Mouse (Mus musculus): Measurements from ENCODE around the gene Sobp. TPM values are rescaled to one million over a fixed set of nuclear protein-coding genes. Genes with fewer than 3 reads are reported as not detected.

The Sobp gene
- total RNA-seq (2021): 1 to 10 TPM; 4.6 to 6.2 TPM
- long read RNA-seq, experiment 1, partial matches to known transcripts: 0 of 2 reads
- long read RNA-seq, experiment 1, other reads (novel, unspliced or antisense): 2 of 2 reads
- long read RNA-seq, experiment 2, partial matches to known transcripts: 0 of 1 reads
- long read RNA-seq, experiment 2, other reads (novel, unspliced or antisense): 1 of 1 reads

- peak; percentile 63 to 71 for DNase-seq
Observed at GRCm38 (mm10) chr10:43174326-43175155, at the start of gene Sobp, which contains the start of gene 9030612E09Rik. TSS of gene Sobp (minus strand) at chr10:43174530. TSS of gene 9030612E09Rik (plus strand) at chr10:43174704.

- no peak for DNase-seq
Observed at GRCm38 (mm10) chr10:43223391-43223790, 49.1 kb upstream of the Sobp start.

- peak; percentile 18 to 32 for DNase-seq
Observed at GRCm38 (mm10) chr10:43221659-43222058, 47.3 kb upstream of the Sobp start.

GRCm38 (mm10) chr10:43220910-43221625, 46.7 kb upstream of the Sobp start, which contains the start of gene Pdss2:
TSS of gene Pdss2 (plus strand) at chr10:43221486.
- peak; percentile 96 for DNase-seq

GRCm38 (mm10) chr10:43220479-43220878, 46.1 kb upstream of the Sobp start:
- no peak for DNase-seq

- no peak for DNase-seq
Observed at GRCm38 (mm10) chr10:43217361-43217900, 43.1 kb upstream of the Sobp start.

- peak; percentile 22 to 55 for DNase-seq
Observed at GRCm38 (mm10) chr10:43211866-43212265, 37.5 kb upstream of the Sobp start.

- no peak for DNase-seq
Observed at GRCm38 (mm10) chr10:43203865-43204264, 29.5 kb upstream of the Sobp start.

GRCm38 (mm10) chr10:43200206-43200605, 25.9 kb upstream of the Sobp start:
- no peak for DNase-seq

GRCm38 (mm10) chr10:43180313-43180912, 6.1 kb upstream of the Sobp start:
- peak in 1 of 2 experiments; percentile 31 for DNase-seq

- DNase-seq: peak; percentile 29 to 31
Observed at GRCm38 (mm10) chr10:43175156-43175601, 849 bp upstream of the Sobp start.

GRCm38 (mm10) chr10:43173828-43174325, 453 bp downstream of the Sobp start:
- peak; percentile 25 to 53 for DNase-seq

GRCm38 (mm10) chr10:43173141-43173827, 1.0 kb downstream of the Sobp start:
- DNase-seq: peak; percentile 84 to 87

- no peak for DNase-seq
Observed at GRCm38 (mm10) chr10:43172554-43172953, 1.8 kb downstream of the Sobp start.

GRCm38 (mm10) chr10:43172066-43172465, 2.3 kb downstream of the Sobp start:
- no peak for DNase-seq

GRCm38 (mm10) chr10:43171106-43171505, 3.2 kb downstream of the Sobp start:
- DNase-seq: no peak

GRCm38 (mm10) chr10:43168847-43169246, 5.5 kb downstream of the Sobp start:
- DNase-seq: no peak

GRCm38 (mm10) chr10:43166817-43167216, 7.5 kb downstream of the Sobp start:
- no peak for DNase-seq

- DNase-seq: no peak
Observed at GRCm38 (mm10) chr10:43166146-43166545, 8.2 kb downstream of the Sobp start.

- no peak for DNase-seq
Observed at GRCm38 (mm10) chr10:43164406-43164805, 9.9 kb downstream of the Sobp start.

GRCm38 (mm10) chr10:43162318-43162717, 12.0 kb downstream of the Sobp start:
- no peak for DNase-seq
